Mouse (Mus musculus) MEL (cell line): ENCODE measurements around the gene Tas2r134. TPM values are rescaled to one million over a fixed set of nuclear protein-coding genes. Genes with fewer than 3 reads are reported as not detected.

Experiments
- DNase-seq: peaks from one replicate; pipeline ENCODE4 v3.0.0; 2011; ENCODE audit warnings: low read depth, low spot score
- H3K27ac ChIP-seq: 2 replicates; pipeline ENCODE4 v1.5.1; 2012; ENCODE audit warnings: low read depth, mild to moderate bottlenecking, control low read depth, low read length, moderate library complexity; ENCODE audit not compliant: control insufficient read depth
- H3K27me3 ChIP-seq, 2 experiments: fragments of 150-350 bp in 1 of 2; sonication (generic) in 1 of 2; 2 replicates each; pipeline ENCODE4 v1.6.1; 2012; ENCODE audit warnings: low read length in 2 of 2, mild to moderate bottlenecking in 2 of 2, improper control_type of control experiment in 1 of 2, moderate library complexity in 1 of 2; ENCODE audit not compliant: insufficient read depth in 2 of 2, control insufficient read depth in 1 of 2
- H3K36me3 ChIP-seq, 2 experiments: 2 replicates each; pipeline ENCODE4 v1.6.1; 2012 to 2014; ENCODE audit warnings: low read length in 2 of 2, improper control_type of control experiment in 1 of 2, inconsistent platforms in 1 of 2, mild to moderate bottlenecking in 1 of 2; ENCODE audit not compliant: insufficient read depth in 2 of 2, control insufficient read depth in 1 of 2
- H3K4me1 ChIP-seq, 2 experiments: fragments of 150-350 bp in 1 of 2; sonication (generic) in 1 of 2; 2 replicates each; pipeline ENCODE4 v1.6.1; 2012; ENCODE audit warnings: low read length in 2 of 2, improper control_type of control experiment in 1 of 2, mild to moderate bottlenecking in 1 of 2; ENCODE audit not compliant: insufficient read depth in 2 of 2, control insufficient read depth in 1 of 2
- H3K4me3 ChIP-seq, 2 experiments: fragments of 150-350 bp in 1 of 2; sonication (generic) in 1 of 2; 2 replicates each; pipeline ENCODE4 v1.5.1; 2012; ENCODE audit warnings: low read depth in 2 of 2, low read length in 2 of 2, mild to moderate bottlenecking in 2 of 2, moderate library complexity in 2 of 2, control low read depth in 1 of 2, improper control_type of control experiment in 1 of 2; ENCODE audit not compliant: control insufficient read depth in 1 of 2, insufficient read depth in 1 of 2
- H3K79me2 ChIP-seq: 2 replicates; pipeline ENCODE4 v1.6.1; 2012; ENCODE audit warnings: mild to moderate bottlenecking, low read length, moderate library complexity; ENCODE audit not compliant: control insufficient read depth, poor library complexity, insufficient read depth
- H3K9ac ChIP-seq: 2 replicates; pipeline ENCODE4 v1.6.1; 2012; ENCODE audit warnings: low read depth, mild to moderate bottlenecking, control low read depth, low read length, moderate library complexity; ENCODE audit not compliant: control insufficient read depth, poor library complexity, severe bottlenecking
- H3K9me3 ChIP-seq: fragments of 150-350 bp; sonication (generic); replicated peaks from 2 replicates; pipeline ENCODE4 v1.6.1; 2012; ENCODE audit warnings: mild to moderate bottlenecking, low read length, improper control_type of control experiment, moderate library complexity; ENCODE audit not compliant: insufficient read depth
- CHD2 ChIP-seq: IDR thresholded peaks from 2 replicates; pipeline ENCODE4 v1.6.1; 2011; ENCODE audit warnings: low read length, improper control_type of control experiment
- ELF1 ChIP-seq: IDR thresholded peaks from 2 replicates; pipeline ENCODE4 v1.6.1; 2014; ENCODE audit warnings: low read depth, mild to moderate bottlenecking, inconsistent platforms, low read length, improper control_type of control experiment, moderate library complexity
- EP300 ChIP-seq, 2 experiments: IDR thresholded peaks; 2 replicates each; pipeline ENCODE4 v1.6.1; 2011; ENCODE audit warnings: improper control_type of control experiment in 2 of 2, low read length in 2 of 2, low read depth in 1 of 2, mild to moderate bottlenecking in 1 of 2
- GATA1 ChIP-seq: IDR thresholded peaks from 2 replicates; pipeline ENCODE4 v1.6.1; 2011; ENCODE audit warnings: low read depth, low read length, improper control_type of control experiment
- HCFC1 ChIP-seq: IDR thresholded peaks from 2 replicates; pipeline ENCODE4 v1.6.1; 2012; ENCODE audit warnings: low read depth, mild to moderate bottlenecking, inconsistent platforms, low read length, improper control_type of control experiment, moderate library complexity
- JUND ChIP-seq: IDR thresholded peaks from 2 replicates; pipeline ENCODE4 v1.6.1; 2011; ENCODE audit warnings: low read depth, mild to moderate bottlenecking, improper control_type of control experiment, low read length
- KAT2A ChIP-seq: conservative IDR thresholded peaks from 2 replicates; pipeline ENCODE4 v1.6.1; 2012; ENCODE audit warnings: low read depth, low read length, improper control_type of control experiment, inconsistent platforms
- MAX ChIP-seq: IDR thresholded peaks from 2 replicates; pipeline ENCODE4 v1.6.1; 2011; ENCODE audit warnings: low read length, improper control_type of control experiment
- MAZ ChIP-seq: IDR thresholded peaks from 2 replicates; pipeline ENCODE4 v1.6.1; 2012; ENCODE audit warnings: low read depth, mild to moderate bottlenecking, inconsistent platforms, low read length, improper control_type of control experiment
- MEF2A ChIP-seq: IDR thresholded peaks from 2 replicates; pipeline ENCODE4 v1.6.1; 2014; ENCODE audit warnings: low read depth, mild to moderate bottlenecking, inconsistent platforms, low read length, improper control_type of control experiment; ENCODE audit not compliant: poor library complexity, insufficient replicate concordance, severe bottlenecking; ENCODE audit errors: extremely low read depth
- MYB ChIP-seq: IDR thresholded peaks from 2 replicates; pipeline ENCODE4 v1.6.1; 2011; ENCODE audit warnings: mild to moderate bottlenecking, low read depth, low read length, improper control_type of control experiment
- MYC ChIP-seq: IDR thresholded peaks from 2 replicates; pipeline ENCODE4 v1.6.1; 2011; ENCODE audit warnings: low read depth, mild to moderate bottlenecking, low read length, improper control_type of control experiment, moderate library complexity
- POLR2A ChIP-seq, 2 experiments: IDR thresholded peaks; 2 replicates each; pipeline ENCODE4 v1.6.1; 2011 to 2012; ENCODE audit warnings: low read length in 2 of 2, mild to moderate bottlenecking in 2 of 2, control low read depth in 1 of 2, improper control_type of control experiment in 1 of 2, low read depth in 1 of 2, moderate library complexity in 1 of 2; ENCODE audit not compliant: control insufficient read depth in 1 of 2, insufficient read depth in 1 of 2, poor library complexity in 1 of 2
- POLR2AphosphoS2 ChIP-seq: IDR thresholded peaks from 2 replicates; pipeline ENCODE4 v1.6.1; 2011; ENCODE audit warnings: low read length, improper control_type of control experiment
- POLR2AphosphoS5 ChIP-seq: IDR thresholded peaks from 2 replicates; pipeline ENCODE4 v1.6.1; 2012; ENCODE audit warnings: low read depth, borderline replicate concordance, mild to moderate bottlenecking, inconsistent platforms, low read length, moderate library complexity, mixed read lengths
- RAD21 ChIP-seq: IDR thresholded peaks from 2 replicates; pipeline ENCODE4 v1.6.1; 2011; ENCODE audit warnings: mild to moderate bottlenecking, low read depth, low read length, improper control_type of control experiment
- RCOR1 ChIP-seq: IDR thresholded peaks from 2 replicates; pipeline ENCODE4 v1.6.1; 2012; ENCODE audit warnings: low read depth, mild to moderate bottlenecking, inconsistent platforms, low read length, improper control_type of control experiment
- TAL1 ChIP-seq: IDR thresholded peaks from 2 replicates; pipeline ENCODE4 v1.6.1; 2012; ENCODE audit warnings: mild to moderate bottlenecking, inconsistent platforms, low read length, moderate library complexity, mixed read lengths
- UBTF ChIP-seq: IDR thresholded peaks from 2 replicates; pipeline ENCODE4 v1.6.1; 2012; ENCODE audit warnings: low read depth, mild to moderate bottlenecking, inconsistent platforms, low read length, improper control_type of control experiment, moderate library complexity, borderline replicate concordance; ENCODE audit not compliant: insufficient read depth
- USF1 ChIP-seq: IDR thresholded peaks from 2 replicates; pipeline ENCODE4 v1.6.1; 2014; ENCODE audit warnings: low read depth, mild to moderate bottlenecking, inconsistent platforms, low read length, improper control_type of control experiment, moderate library complexity
- USF2 ChIP-seq, 2 experiments: IDR thresholded peaks; 2 replicates each; pipeline ENCODE4 v1.6.1; 2011 to 2012; ENCODE audit warnings: improper control_type of control experiment in 2 of 2, low read length in 2 of 2, borderline replicate concordance in 1 of 2, inconsistent platforms in 1 of 2, low read depth in 1 of 2, mild to moderate bottlenecking in 1 of 2; ENCODE audit not compliant: insufficient read depth in 1 of 2
- ZKSCAN1 ChIP-seq: IDR thresholded peaks from 2 replicates; pipeline ENCODE4 v1.6.1; 2012; ENCODE audit warnings: low read depth, mild to moderate bottlenecking, inconsistent platforms, low read length, improper control_type of control experiment, moderate library complexity
- ZMIZ1 ChIP-seq: IDR thresholded peaks from 2 replicates; pipeline ENCODE4 v1.6.1; 2012; ENCODE audit warnings: low read depth, mild to moderate bottlenecking, inconsistent platforms, low read length, improper control_type of control experiment, moderate library complexity
- ZNF384 ChIP-seq: IDR thresholded peaks from 2 replicates; pipeline ENCODE4 v1.6.1; 2012; ENCODE audit warnings: low read depth, mild to moderate bottlenecking, inconsistent platforms, low read length, improper control_type of control experiment
- polyA plus RNA-seq, 2 experiments: library from polyadenylated mRNA; stranded (reverse) in 1 of 2; unstranded in 1 of 2; fragments of >175 nt in 1 of 2; fragments of >200 nt in 1 of 2; gene quantifications; 2 replicates each; pipeline versions ENCODE4 v1.2.1 to v1.2.4; 2012; ENCODE audit warnings: low replicate concordance in 2 of 2, low read depth in 1 of 2; ENCODE audit not compliant: insufficient read length in 2 of 2, insufficient read depth in 1 of 2, missing spikeins in 1 of 2
- total RNA-seq: library from RNA; depleted of rRNA; stranded (reverse); fragments of 300-350 nt; gene quantifications from 2 replicates; pipeline ENCODE4 v1.2.3, GENCODE M21; 2012

Tas2r134 gene
- total and polyA plus RNA-seq, 3 experiments = not detected

DNA sequence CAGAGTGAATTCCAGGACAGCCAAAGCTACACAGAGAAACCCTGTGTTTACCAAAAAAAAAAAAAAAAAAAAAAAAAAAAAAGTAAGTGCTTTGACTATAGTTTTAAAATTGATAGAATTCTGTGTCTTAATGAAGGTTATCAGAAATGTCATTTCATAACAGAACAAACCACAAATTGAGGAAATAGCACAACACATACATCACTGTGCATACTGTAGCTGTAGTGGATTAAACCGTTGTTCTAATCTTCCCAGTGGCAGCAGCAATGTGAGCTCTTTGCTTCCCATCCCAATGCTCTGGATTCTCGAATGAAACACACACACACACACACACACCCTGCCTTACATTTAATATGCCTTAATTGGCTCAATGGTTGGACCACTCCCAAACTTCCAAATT, 4.1 kb downstream of the Tas2r134 start:
- no peak for DNase-seq
- H3K36me3 ChIP-seq = no peaks in the 10 kb centered on the region
- no peak overlapping the region for H3K27ac ChIP-seq
- TF ChIP-seq ZNF384 (no peak), MYB (no peak), MYC (no peak), TAL1 (no peak), HCFC1 (no peak), USF2 (IDR thresholded peaks at IDR 0.05; ENCODE audit: borderline replicate concordance in 1 of 2, insufficient read depth in 1 of 2, low read depth in 1 of 2, low read length in 2 of 2) (no peak), POLR2AphosphoS2 (no peak), EP300 (IDR thresholded peaks at IDR 0.05; ENCODE audit: low read depth in 1 of 2, low read length in 2 of 2) (no peak), POLR2AphosphoS5 (no peak), KAT2A (no peak), ZMIZ1 (no peak), POLR2A (IDR thresholded peaks at IDR 0.05; ENCODE audit: control insufficient read depth in 1 of 2, insufficient read depth in 1 of 2, low read depth in 1 of 2, low read length in 2 of 2, poor library complexity in 1 of 2) (no peak), USF1 (no peak), MAX (no peak)
- TF ChIP-seq, all 39 proteins: peak for 0
- H3K79me2 ChIP-seq = no peaks in the 10 kb centered on the region
- H3K9ac ChIP-seq = no peak overlapping the region
- H3K9me3 ChIP-seq = no peaks in the 10 kb centered on the region
- H3K27me3 ChIP-seq = no peaks in the 10 kb centered on the region
- no peak overlapping the region for H3K4me3 ChIP-seq
- H3K4me1 ChIP-seq = no peaks in the 10 kb centered on the region

GRCm38 (mm10) chr2:51637681-51638080, 10.4 kb downstream of the Tas2r134 start:
- no peak overlapping the region for H3K9ac ChIP-seq
- no peak overlapping the region for H3K27ac ChIP-seq
- H3K79me2 ChIP-seq = no peaks in the 10 kb centered on the region
- H3K36me3 ChIP-seq = no peaks in the 10 kb centered on the region
- H3K4me1 ChIP-seq = no peaks in the 10 kb centered on the region
- H3K9me3 ChIP-seq = no peaks in the 10 kb centered on the region
- H3K27me3 ChIP-seq = no peaks in the 10 kb centered on the region
- H3K4me3 ChIP-seq = no peak overlapping the region
- DNase-seq = no peak
- TF ChIP-seq MYC = no peak

DNA sequence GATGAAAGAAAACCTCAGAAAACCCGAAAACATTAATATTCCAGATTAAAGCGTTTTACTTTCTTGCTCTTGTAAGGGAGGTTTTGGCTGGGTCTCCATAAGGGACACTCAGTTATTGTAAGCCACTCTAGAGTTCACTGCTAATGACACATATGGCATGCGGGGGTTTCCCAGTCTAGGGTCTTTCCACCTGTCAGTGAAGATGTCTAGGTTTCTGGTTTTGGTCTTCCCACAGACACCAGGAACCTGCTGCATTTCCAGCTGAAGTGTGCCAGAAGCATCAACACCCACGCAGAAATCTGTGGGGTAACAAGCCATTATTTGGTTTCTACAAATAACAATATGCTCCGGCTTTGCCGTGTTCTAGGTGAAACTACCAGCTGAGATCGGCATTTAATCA, 14.3 kb downstream of the Tas2r134 start:
- TF ChIP-seq ZKSCAN1 = no peak
- TF ChIP-seq MAZ = no peak
- no peak for TF ChIP-seq MYC
- no peak for TF ChIP-seq KAT2A
- TF ChIP-seq RCOR1 = no peak
- TF ChIP-seq MEF2A = no peak
- no peak for TF ChIP-seq ELF1
- TF ChIP-seq CHD2 = no peak
- TF ChIP-seq GATA1 = no peak
- TF ChIP-seq POLR2A (IDR thresholded peaks at IDR 0.05; ENCODE audit: control insufficient read depth in 1 of 2, insufficient read depth in 1 of 2, low read depth in 1 of 2, low read length in 2 of 2, poor library complexity in 1 of 2) = no peak
- TF ChIP-seq JUND = no peak
- TF ChIP-seq USF2 (IDR thresholded peaks at IDR 0.05; ENCODE audit: borderline replicate concordance in 1 of 2, insufficient read depth in 1 of 2, low read depth in 1 of 2, low read length in 2 of 2) = no peak
- TF ChIP-seq RAD21 = no peak
- TF ChIP-seq UBTF = no peak
- TF ChIP-seq ZNF384 = no peak
- Histone ChIP-seq H3K9ac (no peak overlapping the region), H3K4me1 (no peaks in the 10 kb centered on the region), H3K9me3 (no peaks in the 10 kb centered on the region), H3K27ac (no peak overlapping the region), H3K27me3 (no peaks in the 10 kb centered on the region), H3K79me2 (no peaks in the 10 kb centered on the region), H3K4me3 (no peak overlapping the region), H3K36me3 (no peaks in the 10 kb centered on the region)
- no peak for DNase-seq
